Mouse (Mus musculus) ES-E14 (cell line): ENCODE results near the gene Xirp1. TPM values are rescaled to one million over a fixed set of nuclear protein-coding genes. Genes with fewer than 3 reads are reported as not detected.
A peak's percentile ranks its signal among the peaks of the same experiment; 100 is the strongest.

ENCODE experiments used
- DNase-seq: peaks from one replicate; pipeline ENCODE4 v3.0.0-alpha.2; 2013; ENCODE audit warnings: low read depth, low spot score
- H3K27ac ChIP-seq: 2 replicates; pipeline ENCODE4 v1.5.1; 2012; ENCODE audit warnings: low read depth, mild to moderate bottlenecking, low read length, moderate library complexity, mixed read lengths; ENCODE audit not compliant: poor library complexity, insufficient read depth, severe bottlenecking
- H3K36me3 ChIP-seq: 2 replicates; pipeline ENCODE4 v1.6.1; 2012; ENCODE audit warnings: mild to moderate bottlenecking, low read length, moderate library complexity, mixed read lengths; ENCODE audit not compliant: control insufficient read depth, poor library complexity, insufficient read depth, severe bottlenecking
- H3K4me1 ChIP-seq, 2 experiments: fragments of 150-350 bp in 1 of 2; sonication (generic) in 1 of 2; 2 replicates each; pipeline ENCODE4 v1.6.1; 2012; ENCODE audit warnings: low read length in 2 of 2, mild to moderate bottlenecking in 1 of 2, mixed read lengths in 1 of 2; ENCODE audit not compliant: control insufficient read depth in 2 of 2, insufficient read depth in 2 of 2, poor library complexity in 1 of 2
- H3K4me3 ChIP-seq, 2 experiments: fragments of 150-350 bp in 1 of 2; sonication (generic) in 1 of 2; 2 replicates each; pipeline ENCODE4 v1.5.1; 2012; ENCODE audit warnings: low read length in 2 of 2, low read depth in 1 of 2, mild to moderate bottlenecking in 1 of 2, mixed read lengths in 1 of 2; ENCODE audit not compliant: insufficient read depth in 1 of 2, poor library complexity in 1 of 2, severe bottlenecking in 1 of 2
- H3K9ac ChIP-seq: 2 replicates; pipeline ENCODE4 v1.6.1; 2012; ENCODE audit warnings: low read depth, mild to moderate bottlenecking, low read length, mixed read lengths; ENCODE audit not compliant: poor library complexity, insufficient read depth, severe bottlenecking
- H3K9me3 ChIP-seq: fragments of 150-350 bp; sonication (generic); 2 replicates; pipeline ENCODE4 v1.6.1; 2012; ENCODE audit warnings: low read depth, mild to moderate bottlenecking, low read length; ENCODE audit not compliant: control insufficient read depth, insufficient read depth
- CHD2 ChIP-seq: IDR thresholded peaks from 2 replicates; pipeline ENCODE4 v1.6.1; 2014; ENCODE audit warnings: mild to moderate bottlenecking, low read depth, low read length, inconsistent platforms
- HCFC1 ChIP-seq: IDR thresholded peaks from 2 replicates; pipeline ENCODE4 v1.6.1; 2012; ENCODE audit warnings: low read length, inconsistent platforms, borderline replicate concordance; ENCODE audit not compliant: insufficient read depth
- MAFK ChIP-seq: IDR thresholded peaks from 2 replicates; pipeline ENCODE4 v1.6.1; 2014; ENCODE audit warnings: mild to moderate bottlenecking, low read depth, low read length, inconsistent platforms; ENCODE audit not compliant: insufficient read depth
- ZC3H11A ChIP-seq: IDR thresholded peaks from 2 replicates; pipeline ENCODE4 v1.6.1; 2012; ENCODE audit warnings: low read depth, mild to moderate bottlenecking, inconsistent platforms, low read length, borderline replicate concordance
- ZNF384 ChIP-seq: IDR thresholded peaks from 2 replicates; pipeline ENCODE4 v1.6.1; 2012; ENCODE audit warnings: low read depth, low read length, inconsistent platforms
- in situ Hi-C, 2 experiments: fragments of 600-800 bp; cut with MboI; formaldehyde crosslinking; loops; one replicate each; pipeline ENCODE4 v1.15.1; 2025; ENCODE audit warnings: low sequenced_read_pairs in 2 of 2, inconsistent platforms in 1 of 2; ENCODE audit not compliant: unreplicated experiment in 2 of 2
- total RNA-seq: library from RNA; depleted of rRNA; stranded (reverse); fragments of 300-350 nt; gene quantifications from 2 replicates; pipeline ENCODE4 v1.2.3, GENCODE M21; 2012

Xirp1 gene
- total RNA-seq, 1 experiment = 0.13 TPM

GRCm38 (mm10) chr9:120002893-120003292 lies 20.5 kb downstream of the Xirp1 start:
- peak overlapping the region; percentile 48; the same call in 1 of the 2 replicates for H3K9ac ChIP-seq
- peaks cover 4 to 27% of the 10 kb centered on the region in 2 experiments; a peak in 3 of 4 replicates for H3K4me1 ChIP-seq
- H3K36me3 ChIP-seq = no peaks in the 10 kb centered on the region
- no peak overlapping the region for H3K4me3 ChIP-seq
- TF ChIP-seq CHD2 (no peak), MAFK (0 out of 2 replicates have a peak, but pooled peaks have one; percentile 70), HCFC1 (no peak)
- DNase-seq = no peak
- H3K9me3 ChIP-seq = no peaks in the 10 kb centered on the region
- peak overlapping the region; percentile 71; the same call in 1 of the 2 replicates for H3K27ac ChIP-seq
- in situ Hi-C loops = no loop called here

- TF ChIP-seq ZC3H11A = no peak
- TF ChIP-seq CHD2 = no peak
- TF ChIP-seq HCFC1 = no peak
- no peak for TF ChIP-seq ZNF384
- no peak for TF ChIP-seq MAFK
- Histone ChIP-seq H3K9ac (peak overlapping the region; percentile 86), H3K9me3 (no peaks in the 10 kb centered on the region), H3K4me1 (peaks cover 4 to 22% of the 10 kb centered on the region in 2 experiments; a peak in 3 of 4 replicates), H3K36me3 (no peaks in the 10 kb centered on the region), H3K4me3 (peak overlapping the region; percentile 66 to 72), H3K27ac (peak overlapping the region; percentile 73)
- DNase-seq = peak; percentile 87
- in situ Hi-C loops = no loop called here
Observed at GRCm38 (mm10) chr9:120001945-120002725, 21.3 kb downstream of the Xirp1 start.

GRCm38 (mm10) chr9:120000761-120001160 lies 22.6 kb downstream of the Xirp1 start:
- no peak for DNase-seq
- Histone ChIP-seq H3K9me3 (no peaks in the 10 kb centered on the region), H3K4me1 (peaks cover 4 to 15% of the 10 kb centered on the region in 2 experiments; a peak in 3 of 4 replicates), H3K27ac (no peak overlapping the region), H3K9ac (no peak overlapping the region), H3K36me3 (no peaks in the 10 kb centered on the region), H3K4me3 (no peak overlapping the region)
- in situ Hi-C loops = no loop called here
- no peak for TF ChIP-seq ZC3H11A
- no peak for TF ChIP-seq HCFC1
- TF ChIP-seq ZNF384 = no peak
- no peak for TF ChIP-seq MAFK
- no peak for TF ChIP-seq CHD2

- in situ Hi-C loops = no loop called here
- Histone ChIP-seq H3K4me3 (no peak overlapping the region), H3K9me3 (no peaks in the 10 kb centered on the region), H3K4me1 (peaks cover 4 to 17% of the 10 kb centered on the region in 2 experiments; a peak in 3 of 4 replicates), H3K9ac (no peak overlapping the region), H3K27ac (no peak overlapping the region), H3K36me3 (no peaks in the 10 kb centered on the region)
- TF ChIP-seq CHD2 (no peak), ZNF384 (no peak), ZC3H11A (no peak), MAFK (no peak), HCFC1 (no peak)
- DNase-seq = no peak
Observed at GRCm38 (mm10) chr9:119999636-120000035, 23.8 kb downstream of the Xirp1 start.
